Mouse (Mus musculus) bone marrow macrophage, adult 2 months (primary cell): ENCODE data around the gene Slc12a5.

ENCODE experiments used
- CTCF ChIP-seq: IDR thresholded peaks from 2 replicates; pipeline ENCODE4 v1.5.1; 2012; ENCODE audit warnings: low read depth, mild to moderate bottlenecking, low read length, moderate library complexity
- POLR2A ChIP-seq: IDR thresholded peaks from 2 replicates; pipeline ENCODE4 v1.6.1; 2012; ENCODE audit warnings: mild to moderate bottlenecking, low read depth, low read length, borderline replicate concordance

DNA sequence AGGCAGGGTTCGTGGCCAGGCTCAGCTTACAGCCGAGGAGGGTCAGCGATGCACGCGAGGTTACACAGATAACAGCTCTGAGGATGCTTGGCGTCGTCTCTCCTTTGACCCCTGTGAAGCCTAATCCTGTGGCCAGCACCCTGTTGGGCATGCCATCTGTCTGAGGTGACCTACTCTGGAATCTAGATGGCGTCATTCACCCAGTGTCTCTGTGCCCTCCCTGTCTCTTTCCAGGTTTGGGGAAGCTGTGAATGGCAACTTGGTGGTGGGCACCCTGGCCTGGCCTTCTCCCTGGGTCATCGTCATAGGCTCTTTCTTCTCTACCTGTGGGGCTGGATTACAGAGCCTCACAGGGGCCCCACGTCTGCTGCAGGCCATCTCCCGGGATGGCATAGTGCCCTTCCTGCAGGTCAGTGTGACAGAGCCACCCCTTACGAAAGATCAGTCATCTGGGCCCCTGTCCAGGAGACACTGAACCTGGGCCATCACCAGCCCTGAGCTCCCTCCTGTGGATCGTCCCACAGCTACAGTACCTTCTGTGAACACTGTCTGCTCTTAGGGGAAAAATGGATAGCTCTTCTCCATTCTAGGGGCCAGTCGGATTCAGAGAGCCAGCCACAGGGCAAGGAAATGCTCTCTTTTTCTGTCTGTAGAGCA is 25.9 kb downstream of the Slc12a5 start:
- TF ChIP-seq POLR2A, result no peak
- TF ChIP-seq CTCF, result no peak
